Mouse (Mus musculus): ENCODE results near the gene Kif28. TPM values are rescaled to one million over a fixed set of nuclear protein-coding genes. Genes with fewer than 3 reads are reported as not detected.
A peak's percentile ranks its signal among the peaks of the same experiment; 100 is the strongest.
"Not testable (repeated sequence)": the region's sequence is repeated elsewhere in the genome, so short reads cannot be mapped to it uniquely, and the experiment has no call there.

The Kif28 gene
- polyA plus RNA-seq, 1 experiment from 2014 or later, result not detected

DNA sequence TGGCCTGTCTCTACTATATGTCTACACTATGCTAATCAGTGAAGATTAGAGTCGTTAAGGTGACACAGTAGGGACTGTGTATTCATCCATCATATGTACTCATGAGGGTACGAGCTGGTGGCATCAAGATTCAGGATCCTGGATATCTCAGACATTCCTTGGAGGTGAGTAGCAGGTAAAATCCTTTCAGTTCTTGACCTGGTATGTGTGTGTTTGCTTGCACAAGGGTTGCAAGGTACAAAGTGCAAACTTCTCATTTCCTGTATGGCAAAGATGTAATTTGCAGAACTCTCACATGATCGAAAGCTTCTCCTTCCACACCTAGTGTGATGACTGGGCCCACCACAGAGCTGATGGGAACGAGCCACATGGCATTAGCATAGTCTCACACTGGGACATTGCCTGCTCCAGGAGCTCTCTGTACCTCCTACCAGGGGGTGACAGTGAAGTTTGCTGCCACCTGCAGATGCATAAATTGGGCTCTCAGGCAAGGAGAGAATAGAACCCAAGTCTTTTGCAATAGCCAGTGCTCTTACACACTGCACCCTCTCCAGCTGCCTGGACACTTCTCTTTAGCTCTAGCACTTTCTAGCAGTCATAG lies 1.4 kb downstream of the Kif28 start:
- Histone ChIP-seq H3K4me1 (ENCODE audit: control insufficient read depth, insufficient read depth, low read length) (0 out of 2 replicates have a peak, but pooled peaks cover 5% of the 10 kb centered on the region), H3K36me3 (ENCODE audit: control insufficient read depth, insufficient read depth, low read length) (peaks cover 9% of the 10 kb centered on the region; the same call in 1 of the 2 replicates), H3K27me3 (replicated peaks; ENCODE audit: control insufficient read depth, insufficient read depth, low read length) (no peaks in the 10 kb centered on the region), H3K4me2 (ENCODE audit: low read depth, low read length) (no peak overlapping the region), H3K9ac (ENCODE audit: low read depth, low read length) (no peak overlapping the region), H3K4me3 (ENCODE audit: low read length) (no peak overlapping the region), H3K9me3 (ENCODE audit: control insufficient read depth, low read length) (no peaks in the 10 kb centered on the region), H3K27ac (ENCODE audit: low read length) (peak overlapping the region; percentile 12; the same call in 1 of the 2 replicates)
- ATAC-seq, result peak; percentile 87
- WGBS, result 52% methylated on average over 4 of the region's 4 CpGs

GRCm38 (mm10) chr1:179736483-179736882 lies 8.6 kb downstream of the Kif28 start:
- H3K4me2 ChIP-seq (ENCODE audit: low read depth, low read length), result no peak overlapping the region
- H3K4me1 ChIP-seq (ENCODE audit: control insufficient read depth, insufficient read depth, low read length), result no peaks in the 10 kb centered on the region
- no peak overlapping the region for H3K9ac ChIP-seq (ENCODE audit: low read depth, low read length)
- no peak overlapping the region for H3K4me3 ChIP-seq (ENCODE audit: low read length)
- H3K27ac ChIP-seq (ENCODE audit: low read length), result no peak overlapping the region
- ATAC-seq, result no peak
- no peaks in the 10 kb centered on the region for H3K27me3 ChIP-seq (replicated peaks; ENCODE audit: control insufficient read depth, insufficient read depth, low read length)
- H3K9me3 ChIP-seq (ENCODE audit: control insufficient read depth, low read length), result no peaks in the 10 kb centered on the region
- no peaks in the 10 kb centered on the region for H3K36me3 ChIP-seq (ENCODE audit: control insufficient read depth, insufficient read depth, low read length)
- WGBS, result 86% methylated on average over 3 of the region's 3 CpGs

- Histone ChIP-seq H3K9ac (ENCODE audit: low read depth, low read length) (no peak overlapping the region), H3K27ac (ENCODE audit: low read length) (no peak overlapping the region), H3K9me3 (ENCODE audit: control insufficient read depth, low read length) (no peaks in the 10 kb centered on the region), H3K4me2 (ENCODE audit: low read depth, low read length) (no peak overlapping the region), H3K4me3 (ENCODE audit: low read length) (no peak overlapping the region), H3K4me1 (ENCODE audit: control insufficient read depth, insufficient read depth, low read length) (no peaks in the 10 kb centered on the region), H3K36me3 (ENCODE audit: control insufficient read depth, insufficient read depth, low read length) (no peaks in the 10 kb centered on the region), H3K27me3 (replicated peaks; ENCODE audit: control insufficient read depth, insufficient read depth, low read length) (no peaks in the 10 kb centered on the region)
- no peak for ATAC-seq
- WGBS, result 31% methylated on average over 15 of the region's 15 CpGs
Measured at GRCm38 (mm10) chr1:179734500-179735474, 10.3 kb downstream of the Kif28 start.

DNA sequence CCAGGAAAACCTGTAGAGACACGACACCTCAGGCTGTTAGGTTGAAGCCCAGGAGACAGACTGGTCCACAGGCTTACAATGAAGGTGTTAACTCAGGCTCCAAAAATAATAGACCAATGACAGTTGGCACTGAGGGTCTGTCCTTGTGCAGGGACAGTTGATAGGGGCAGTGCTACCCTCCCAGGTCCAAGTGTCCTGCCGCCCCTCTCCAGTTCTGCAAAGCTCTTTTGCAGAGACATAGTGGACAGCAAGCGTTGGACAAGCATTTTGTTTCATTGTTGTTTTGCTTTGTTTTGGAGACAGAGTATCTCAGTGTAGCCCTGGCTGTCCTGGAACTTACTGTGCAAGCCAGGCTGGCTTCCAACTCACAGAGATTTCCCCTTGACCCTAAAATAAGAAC lies 13.7 kb downstream of the Kif28 start:
- H3K27me3 ChIP-seq (replicated peaks; ENCODE audit: control insufficient read depth, insufficient read depth, low read length), result no peaks in the 10 kb centered on the region
- H3K4me1 ChIP-seq (ENCODE audit: control insufficient read depth, insufficient read depth, low read length), result no peaks in the 10 kb centered on the region
- no peak overlapping the region for H3K4me2 ChIP-seq (ENCODE audit: low read depth, low read length)
- 87% methylated on average over 3 of the region's 3 CpGs for WGBS
- no peak overlapping the region for H3K4me3 ChIP-seq (ENCODE audit: low read length)
- no peaks in the 10 kb centered on the region for H3K36me3 ChIP-seq (ENCODE audit: control insufficient read depth, insufficient read depth, low read length)
- no peak for ATAC-seq
- no peak overlapping the region for H3K27ac ChIP-seq (ENCODE audit: low read length)
- H3K9ac ChIP-seq (ENCODE audit: low read depth, low read length), result no peak overlapping the region
- no peaks in the 10 kb centered on the region for H3K9me3 ChIP-seq (ENCODE audit: control insufficient read depth, low read length)

DNA sequence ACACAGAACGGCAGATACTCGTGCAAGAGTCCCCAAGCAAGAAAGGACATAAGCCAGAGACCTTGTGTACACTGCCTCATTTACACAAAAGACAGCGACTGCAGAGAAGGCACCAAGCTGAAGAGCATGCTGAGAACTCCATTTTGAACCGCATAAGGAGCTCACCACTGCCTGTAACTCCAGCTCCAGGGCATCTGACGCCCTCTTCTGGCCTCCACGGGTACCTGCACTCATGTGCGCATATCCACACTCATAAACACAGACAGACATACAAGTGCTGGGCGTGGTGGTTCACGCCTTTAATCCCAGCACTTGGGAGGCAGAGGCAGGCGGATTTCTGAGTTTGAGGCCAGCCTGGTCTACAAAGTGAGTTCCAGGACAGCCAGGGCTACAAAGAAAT lies 16.4 kb downstream of the Kif28 start:
- H3K4me3 ChIP-seq (ENCODE audit: low read length), result no peak overlapping the region
- no peaks in the 10 kb centered on the region for H3K27me3 ChIP-seq (replicated peaks; ENCODE audit: control insufficient read depth, insufficient read depth, low read length)
- H3K4me1 ChIP-seq (ENCODE audit: control insufficient read depth, insufficient read depth, low read length), result no peaks in the 10 kb centered on the region
- H3K9ac ChIP-seq (ENCODE audit: low read depth, low read length), result no peak overlapping the region
- no peak overlapping the region for H3K4me2 ChIP-seq (ENCODE audit: low read depth, low read length)
- ATAC-seq, result no peak
- WGBS, result 90% methylated on average over 10 of the region's 10 CpGs
- no peak overlapping the region for H3K27ac ChIP-seq (ENCODE audit: low read length)
- no peaks in the 10 kb centered on the region for H3K9me3 ChIP-seq (ENCODE audit: control insufficient read depth, low read length)
- H3K36me3 ChIP-seq (ENCODE audit: control insufficient read depth, insufficient read depth, low read length), result no peaks in the 10 kb centered on the region

DNA sequence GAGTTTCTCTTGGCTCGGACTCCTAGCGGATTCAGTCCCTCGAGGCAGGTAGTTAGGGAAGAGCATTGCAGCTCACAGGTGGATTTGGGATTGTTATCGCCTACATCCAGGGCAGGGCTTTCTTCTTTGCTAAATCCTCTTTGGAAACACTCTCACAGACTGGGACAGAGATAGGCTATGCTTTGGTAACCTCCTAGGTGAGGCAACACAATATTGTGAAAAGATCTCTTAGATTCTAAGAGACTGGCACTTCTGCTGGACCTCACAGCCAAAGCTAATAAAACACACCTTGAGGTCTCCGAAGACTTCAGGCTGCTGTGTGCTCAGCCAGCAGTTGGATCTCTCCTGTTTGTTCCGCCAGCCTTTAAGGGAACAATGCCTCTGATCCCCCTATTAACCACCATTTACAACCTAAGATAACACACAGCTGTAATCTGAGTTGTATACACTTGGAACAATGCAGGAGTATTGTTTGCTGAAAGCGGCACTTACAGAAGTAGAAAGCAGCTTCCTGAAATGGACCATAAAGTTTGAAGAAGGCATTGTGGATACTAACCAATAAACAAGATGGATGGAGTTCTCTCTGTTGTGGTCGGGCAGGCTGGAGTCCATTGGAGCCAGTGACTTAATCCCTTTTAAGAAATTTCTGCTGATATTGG lies 22.1 kb downstream of the Kif28 start:
- Histone ChIP-seq H3K27ac (ENCODE audit: low read length) (no peak overlapping the region), H3K36me3 (ENCODE audit: control insufficient read depth, insufficient read depth, low read length) (no peaks in the 10 kb centered on the region), H3K4me1 (ENCODE audit: control insufficient read depth, insufficient read depth, low read length) (no peaks in the 10 kb centered on the region), H3K9ac (ENCODE audit: low read depth, low read length) (no peak overlapping the region), H3K4me3 (ENCODE audit: low read length) (no peak overlapping the region), H3K27me3 (replicated peaks; ENCODE audit: control insufficient read depth, insufficient read depth, low read length) (no peaks in the 10 kb centered on the region), H3K9me3 (ENCODE audit: control insufficient read depth, low read length) (no peaks in the 10 kb centered on the region), H3K4me2 (ENCODE audit: low read depth, low read length) (no peak overlapping the region)
- 50% methylated on average over 8 of the region's 8 CpGs for WGBS
- ATAC-seq, result no peak

- no peaks in the 10 kb centered on the region for H3K36me3 ChIP-seq (ENCODE audit: control insufficient read depth, insufficient read depth, low read length)
- no peak overlapping the region for H3K4me2 ChIP-seq (ENCODE audit: low read depth, low read length)
- 85% methylated on average over 4 of the region's 4 CpGs for WGBS
- H3K27ac ChIP-seq (ENCODE audit: low read length), result no peak overlapping the region
- H3K9me3 ChIP-seq (ENCODE audit: control insufficient read depth, low read length), result no peaks in the 10 kb centered on the region
- H3K9ac ChIP-seq (ENCODE audit: low read depth, low read length), result no peak overlapping the region
- H3K4me1 ChIP-seq (ENCODE audit: control insufficient read depth, insufficient read depth, low read length), result no peaks in the 10 kb centered on the region
- H3K4me3 ChIP-seq (ENCODE audit: low read length), result no peak overlapping the region
- no peaks in the 10 kb centered on the region for H3K27me3 ChIP-seq (replicated peaks; ENCODE audit: control insufficient read depth, insufficient read depth, low read length)
- no peak for ATAC-seq
Measured at GRCm38 (mm10) chr1:179715786-179716185, 29.3 kb downstream of the Kif28 start.

GRCm38 (mm10) chr1:179715289-179715688 lies 29.8 kb downstream of the Kif28 start:
- not testable (repeated sequence) for H3K4me3 ChIP-seq (ENCODE audit: low read length); H3K27me3 ChIP-seq (replicated peaks; ENCODE audit: control insufficient read depth, insufficient read depth, low read length); ATAC-seq; H3K4me2 ChIP-seq (ENCODE audit: low read depth, low read length); H3K9ac ChIP-seq (ENCODE audit: low read depth, low read length); H3K4me1 ChIP-seq (ENCODE audit: control insufficient read depth, insufficient read depth, low read length); H3K27ac ChIP-seq (ENCODE audit: low read length); H3K9me3 ChIP-seq (ENCODE audit: control insufficient read depth, low read length); H3K36me3 ChIP-seq (ENCODE audit: control insufficient read depth, insufficient read depth, low read length)
- 71% methylated on average over 4 of the region's 4 CpGs for WGBS

- Histone ChIP-seq H3K9ac (ENCODE audit: low read depth, low read length) (no peak overlapping the region), H3K27ac (ENCODE audit: low read length) (no peak overlapping the region), H3K4me1 (ENCODE audit: control insufficient read depth, insufficient read depth, low read length) (no peaks in the 10 kb centered on the region), H3K4me2 (ENCODE audit: low read depth, low read length) (no peak overlapping the region), H3K9me3 (ENCODE audit: control insufficient read depth, low read length) (no peaks in the 10 kb centered on the region), H3K4me3 (ENCODE audit: low read length) (no peak overlapping the region), H3K36me3 (ENCODE audit: control insufficient read depth, insufficient read depth, low read length) (no peaks in the 10 kb centered on the region), H3K27me3 (replicated peaks; ENCODE audit: control insufficient read depth, insufficient read depth, low read length) (no peaks in the 10 kb centered on the region)
- no peak for ATAC-seq
- 80% methylated on average over 3 of the region's 3 CpGs for WGBS
Measured at GRCm38 (mm10) chr1:179713367-179713766, 31.7 kb downstream of the Kif28 start.
